Mouse (Mus musculus) retina, postnatal 1 day (tissue): ENCODE measurements around the gene Pou2af1.
A peak's percentile ranks its signal among the peaks of the same experiment; 100 is the strongest.

ENCODE experiments used
- DNase-seq: peaks from one replicate; pipeline ENCODE4 v3.0.0-alpha.2; 2012

Gene Pou2af1

DNA sequence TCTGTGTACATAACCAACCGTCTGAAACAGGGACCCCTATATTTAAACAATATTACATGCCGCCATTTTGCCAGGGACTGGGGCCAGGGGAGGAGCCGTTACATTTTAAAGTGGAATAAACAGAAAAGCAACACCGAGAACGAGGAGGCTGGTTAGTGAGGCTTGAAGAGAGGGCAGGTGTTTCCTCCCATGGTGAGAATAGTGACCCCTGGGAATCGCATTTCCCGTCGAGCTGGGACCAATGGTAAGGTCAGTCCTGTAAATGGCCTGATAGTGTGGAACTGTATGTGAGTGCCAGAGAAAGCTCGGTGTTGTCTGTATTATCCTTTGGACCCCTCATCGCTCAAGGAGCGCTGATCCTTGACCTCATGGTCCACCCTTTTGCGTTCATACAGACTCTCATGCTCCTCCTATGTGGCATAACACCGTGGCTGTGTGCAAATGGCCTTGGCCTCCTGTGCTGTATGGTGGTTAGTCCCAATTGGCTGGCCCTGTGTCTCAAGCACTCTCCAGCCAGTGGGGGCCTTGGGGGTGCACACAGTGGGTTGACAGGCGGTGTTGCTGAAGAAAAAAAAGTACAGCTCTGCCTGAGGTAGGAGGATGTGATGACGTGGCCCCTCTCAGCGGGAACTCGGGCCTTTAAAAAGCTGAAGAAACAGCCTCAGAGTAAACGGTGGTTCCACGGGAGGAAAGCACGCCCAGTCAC, at the start of gene Pou2af1:
Gene Pou2af1, plus strand, starts transcription at position 686 of the 706 bp plus-strand sequence.
- DNase-seq = no peak

GRCm38 (mm10) chr9:51163989-51164388, 49.5 kb upstream of the Pou2af1 start:
- DNase-seq = no peak

DNA sequence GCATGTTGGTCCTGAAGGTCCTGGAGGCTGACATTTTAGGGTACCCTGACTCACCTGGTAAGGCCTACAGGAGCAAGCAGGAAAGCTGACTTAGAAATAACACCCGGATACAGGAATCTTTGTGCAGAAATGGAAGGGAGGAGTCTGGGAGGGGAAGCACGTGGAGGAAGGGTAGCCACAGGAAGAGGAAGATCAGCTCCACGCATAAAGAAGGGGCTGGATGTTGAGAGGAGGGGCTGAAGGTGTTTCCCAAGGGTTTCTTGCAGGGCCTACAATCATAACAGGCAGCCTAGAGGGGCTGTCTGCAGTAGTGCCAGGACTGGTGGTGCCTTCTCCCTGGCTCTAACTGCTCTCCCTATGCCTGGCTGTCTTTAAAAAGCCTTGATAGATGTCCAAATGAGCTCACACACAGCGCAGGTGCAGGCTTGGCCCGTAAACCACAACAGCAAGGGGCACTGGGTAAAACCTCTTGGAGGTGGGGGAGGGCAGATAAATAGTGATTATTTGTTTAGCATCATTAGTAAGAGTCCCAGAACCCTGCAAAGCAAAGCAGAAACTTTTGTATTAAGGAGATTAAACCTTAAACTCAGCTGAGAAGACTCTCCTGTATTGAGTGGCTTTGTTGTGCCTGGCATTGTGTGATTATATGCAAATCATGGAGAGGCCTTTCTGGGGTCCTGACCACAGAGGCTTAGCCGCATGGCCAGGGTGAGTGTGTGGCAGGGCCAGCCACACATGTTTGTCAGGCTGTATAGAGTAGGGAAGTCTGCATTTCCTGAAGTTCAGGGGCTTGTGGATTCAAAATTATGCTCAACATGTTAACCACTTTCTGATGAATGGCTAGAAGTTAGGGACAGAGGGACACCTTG, 48.0 kb upstream of the Pou2af1 start, which contains the start of gene Gm32742:
Gene Gm32742, minus strand, starts transcription at position 206 of the 869 bp plus-strand sequence.
- no peak for DNase-seq

GRCm38 (mm10) chr9:51167954-51168353, 45.6 kb upstream of the Pou2af1 start:
- no peak for DNase-seq

- no peak for DNase-seq
Observed at GRCm38 (mm10) chr9:51168698-51169097, 44.8 kb upstream of the Pou2af1 start.

- DNase-seq = no peak
Observed at GRCm38 (mm10) chr9:51169133-51169532, 44.4 kb upstream of the Pou2af1 start.

GRCm38 (mm10) chr9:51170298-51170697, 43.2 kb upstream of the Pou2af1 start:
- DNase-seq = no peak

DNA sequence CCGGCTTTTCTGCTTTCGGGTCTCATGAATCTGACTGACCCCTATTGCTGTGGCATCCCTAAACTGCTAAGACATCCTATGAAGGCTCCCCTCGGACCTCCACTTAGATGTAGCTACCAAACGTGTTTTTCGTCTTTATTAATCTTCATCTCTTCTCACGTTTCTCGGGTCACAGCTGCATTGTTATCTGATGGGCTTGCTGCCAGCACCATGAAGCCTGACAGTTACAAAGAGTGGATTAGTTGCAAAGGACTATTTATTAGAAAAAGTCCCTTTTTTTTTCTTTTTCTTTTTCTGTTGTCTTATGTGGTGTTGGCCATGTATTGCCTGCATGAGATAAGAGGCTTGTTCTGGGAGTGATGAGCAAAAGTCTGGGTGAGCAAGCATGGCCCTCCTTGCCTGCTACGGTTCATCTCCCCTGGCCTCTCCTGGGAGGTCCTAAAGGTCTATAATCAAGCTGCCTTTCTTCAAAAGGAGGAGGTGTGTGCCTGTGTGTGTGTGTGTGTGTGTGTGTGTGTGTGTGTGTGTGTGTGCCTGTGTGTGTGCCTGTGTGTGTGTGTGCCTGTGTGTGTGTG, 38.5 kb upstream of the Pou2af1 start:
- no peak for DNase-seq

DNA sequence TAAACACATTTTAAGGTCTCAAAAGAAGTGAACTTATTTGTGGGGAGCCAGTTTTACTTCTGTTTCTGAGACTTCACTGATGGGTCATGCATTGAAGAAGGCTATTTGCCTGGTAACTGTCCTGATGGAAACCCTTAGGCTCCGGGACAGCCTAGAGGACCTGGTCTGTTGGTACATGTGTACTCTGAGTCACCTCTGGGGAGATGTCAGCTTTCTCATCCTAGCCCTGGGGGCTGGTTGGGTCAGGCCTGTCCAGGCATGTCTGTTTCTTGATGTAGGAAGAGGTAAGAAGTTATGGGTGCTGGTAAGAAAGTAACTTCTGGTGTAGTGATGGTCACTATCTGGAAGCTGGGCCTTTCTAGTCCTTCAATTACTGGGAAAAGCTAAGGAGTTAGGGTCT, 37.8 kb upstream of the Pou2af1 start:
- no peak for DNase-seq

DNA sequence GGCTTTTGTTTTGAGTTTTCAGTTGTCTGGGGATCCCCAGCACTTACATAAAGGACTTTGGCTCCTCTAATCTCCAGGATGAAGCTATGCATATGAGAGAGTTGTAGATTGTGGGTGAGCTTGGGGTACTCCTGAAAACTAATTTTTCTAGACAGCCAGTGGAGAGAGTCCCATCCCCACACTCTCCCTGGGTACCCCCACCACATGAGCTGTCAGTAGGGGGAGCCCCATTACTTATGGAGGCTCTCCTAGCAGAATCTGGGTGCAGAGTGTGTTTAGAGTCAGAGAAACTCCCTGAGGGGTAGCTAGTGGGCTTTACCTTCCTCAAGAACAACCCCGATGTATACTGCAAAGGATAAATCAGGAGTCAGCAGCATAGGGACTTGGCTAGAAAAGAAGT, 35.2 kb upstream of the Pou2af1 start:
- DNase-seq = no peak

- DNase-seq = peak; percentile 48
Observed at GRCm38 (mm10) chr9:51180621-51181020, 32.9 kb upstream of the Pou2af1 start.

DNA sequence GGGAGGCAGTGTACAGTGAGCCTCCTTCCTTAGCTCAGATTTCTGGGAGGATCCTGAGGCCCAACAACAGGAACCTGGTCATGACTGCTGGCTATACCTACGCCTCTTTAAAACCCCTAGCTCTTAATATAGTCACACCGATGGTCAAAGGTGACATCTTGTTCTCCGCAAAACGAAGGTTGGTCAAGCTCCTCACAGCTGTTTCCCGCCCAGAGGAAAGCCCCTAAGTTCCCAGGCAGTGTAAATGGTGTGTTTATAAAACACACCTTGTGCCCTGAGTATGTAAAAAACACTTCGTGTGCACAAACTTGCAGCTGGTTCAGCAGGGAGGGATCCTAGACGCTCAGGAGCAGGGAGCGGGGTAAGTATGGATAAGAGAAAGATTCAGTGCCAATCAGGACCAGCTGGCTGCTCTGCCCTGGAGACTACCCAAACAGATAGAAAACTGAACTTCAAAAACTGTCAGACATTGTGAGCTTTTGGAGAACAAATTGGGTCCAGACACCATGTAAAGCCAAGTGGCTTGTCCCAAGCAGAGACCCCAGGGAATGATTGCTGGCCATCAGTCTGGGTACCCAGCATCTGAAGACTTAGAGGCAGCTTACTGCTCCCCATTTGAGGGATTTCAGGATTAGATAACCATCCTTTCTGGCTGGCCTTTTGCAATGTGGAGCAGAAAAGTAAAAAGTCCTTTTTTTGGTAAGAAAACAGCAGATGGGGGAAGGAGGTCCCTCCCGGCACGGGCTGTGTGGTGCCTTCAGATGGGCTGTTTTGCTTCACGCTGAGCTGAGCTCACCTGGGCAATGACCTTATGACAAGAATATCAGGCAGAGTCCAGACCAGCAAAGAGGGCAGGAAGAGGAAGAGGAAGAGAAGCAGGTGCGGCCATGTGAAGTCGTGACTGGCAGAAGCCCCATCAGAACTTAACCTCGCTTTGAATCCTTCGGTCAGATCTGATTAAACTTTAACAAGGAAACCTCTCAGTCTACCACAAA, 30.5 kb upstream of the Pou2af1 start:
- no peak for DNase-seq

DNA sequence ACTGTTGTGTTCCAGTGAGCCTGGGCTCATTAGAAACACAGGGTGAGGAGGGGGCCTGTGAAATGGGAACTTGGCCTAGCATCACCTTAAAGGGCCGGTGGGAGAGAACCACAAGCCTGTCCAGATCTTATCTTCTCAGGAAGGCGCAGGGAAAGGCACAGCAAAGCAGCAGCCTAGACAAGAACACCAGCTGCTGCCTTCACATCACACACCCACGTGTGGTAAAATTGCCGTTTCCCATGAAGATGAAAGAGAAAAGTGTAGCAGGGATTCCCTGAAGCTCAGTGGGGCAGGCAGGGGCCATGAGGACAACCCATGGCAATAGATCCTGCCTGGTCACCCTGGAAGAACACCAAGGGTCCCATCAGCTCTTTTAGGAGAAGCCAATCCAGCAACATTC, 28.1 kb upstream of the Pou2af1 start:
- DNase-seq = no peak

DNA sequence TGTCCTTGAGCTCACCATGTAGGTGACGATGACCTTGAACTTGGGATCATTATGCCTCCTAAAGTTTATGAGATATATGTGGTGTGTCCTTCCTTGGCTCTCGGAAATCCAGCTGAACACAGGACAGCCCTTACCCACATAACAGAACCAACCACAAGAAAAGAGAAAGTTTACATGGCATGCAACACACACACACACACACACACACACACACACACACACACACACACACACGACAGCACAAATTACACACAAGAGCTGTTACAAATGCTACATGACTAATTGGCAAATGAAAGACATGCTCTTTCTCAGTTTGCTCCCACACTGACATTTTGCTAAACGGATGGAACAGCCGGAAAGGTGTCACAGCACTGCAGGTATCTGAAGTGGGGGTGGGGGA, 27.6 kb upstream of the Pou2af1 start:
- no peak for DNase-seq

- no peak for DNase-seq
Observed at GRCm38 (mm10) chr9:51190655-51191054, 22.9 kb upstream of the Pou2af1 start.

- no peak for DNase-seq
Observed at GRCm38 (mm10) chr9:51194790-51195189, 18.7 kb upstream of the Pou2af1 start.

DNA sequence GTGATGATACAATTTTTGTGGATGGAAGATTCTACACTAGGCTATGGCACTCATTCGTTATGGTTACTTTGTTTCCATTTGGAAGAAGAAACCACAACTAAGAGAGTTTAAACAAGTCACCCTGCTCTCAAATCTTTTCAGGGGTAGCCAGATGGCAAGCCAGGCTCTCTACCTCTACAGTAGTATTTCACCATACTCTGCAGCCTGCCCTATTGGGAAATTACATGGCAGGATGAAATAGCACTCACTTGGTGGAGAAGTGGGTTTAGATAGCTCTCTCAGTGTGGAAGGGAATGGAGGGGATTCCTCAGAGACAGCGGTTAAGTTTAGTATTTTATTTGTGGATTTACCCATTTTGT, 4.6 kb upstream of the Pou2af1 start:
- DNase-seq = no peak

- no peak for DNase-seq
Observed at GRCm38 (mm10) chr9:51211191-51211590, 2.3 kb upstream of the Pou2af1 start.

- DNase-seq = no peak
Observed at GRCm38 (mm10) chr9:51213729-51214237, 275 bp downstream of the Pou2af1 start.

- no peak for DNase-seq
Observed at GRCm38 (mm10) chr9:51215311-51215710, 1.8 kb downstream of the Pou2af1 start.

GRCm38 (mm10) chr9:51215949-51216348, 2.4 kb downstream of the Pou2af1 start:
- no peak for DNase-seq

DNA sequence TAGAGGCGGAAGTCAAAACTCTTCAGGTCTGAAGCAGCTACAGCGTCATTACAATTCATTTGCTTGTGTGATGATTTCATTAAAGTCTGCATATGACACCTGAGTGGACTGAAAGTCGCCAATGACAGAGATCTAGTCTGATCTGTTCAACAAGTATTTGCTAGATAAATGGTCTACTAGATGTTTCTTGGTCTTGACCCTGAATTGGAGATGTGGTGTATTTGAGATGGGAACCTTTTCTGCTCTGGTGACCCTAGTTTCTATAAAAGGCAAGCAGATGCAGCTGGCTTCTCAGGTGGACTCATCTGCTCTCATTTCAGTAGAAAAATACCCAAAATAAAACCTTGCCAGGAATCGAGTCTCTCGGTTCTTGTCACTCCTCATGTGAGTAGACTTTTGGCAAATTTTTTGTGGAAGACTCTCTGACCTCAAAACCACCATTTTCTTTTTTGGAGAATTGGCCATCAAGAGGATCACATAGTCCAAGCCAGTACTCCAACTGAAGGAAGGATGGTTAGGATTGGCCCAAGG, 12.2 kb downstream of the Pou2af1 start:
- no peak for DNase-seq
